Mouse (Mus musculus) CD4-positive helper T cell, adult 2 months (primary cell): Measurements from ENCODE around the gene BC061237.
"Not testable (repeated sequence)": the region's sequence is repeated elsewhere in the genome, so short reads cannot be mapped to it uniquely, and the experiment has no call there.

Source experiments
- DNase-seq: peaks from one replicate; pipeline ENCODE4 v3.0.0-alpha.2; 2012; ENCODE audit warnings: low read depth, missing footprints, low spot score

BC061237 gene

GRCm38 (mm10) chr14:44492163-44492562, at the start of gene BC061237:
Gene BC061237 (plus strand): TSS chr14:44492463.
- not testable (repeated sequence) for DNase-seq

GRCm38 (mm10) chr14:44517976-44518375, 25.7 kb downstream of the BC061237 start, which contains the start of gene Gm17093:
Gene Gm17093 (plus strand): TSS chr14:44518276.
- not testable (repeated sequence) for DNase-seq

DNA sequence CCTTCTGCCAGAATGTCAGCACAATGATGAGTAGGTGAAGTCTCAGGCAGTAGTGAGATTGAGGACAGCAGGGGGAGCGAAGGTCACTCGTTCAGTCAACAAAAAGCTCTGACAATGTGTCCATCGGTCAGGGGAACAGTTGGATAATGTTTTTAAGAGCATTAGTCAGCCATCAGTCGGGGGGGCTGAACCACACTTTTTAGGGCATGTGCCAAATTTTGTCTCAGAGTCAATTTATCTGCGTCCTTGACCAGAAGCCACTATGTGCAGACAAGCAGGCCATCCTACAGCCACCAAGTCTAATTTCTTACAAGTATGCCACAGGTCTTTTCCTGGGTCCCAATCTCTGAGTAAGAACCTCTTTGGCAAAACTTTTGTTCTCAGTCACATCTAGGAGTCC, 55.7 kb downstream of the BC061237 start:
- DNase-seq = not testable (repeated sequence)
